Mouse (Mus musculus) liver, embryonic 14.5 days (tissue): ENCODE data around the gene Prrc2b.

Experiments
- CTCF ChIP-seq: IDR thresholded peaks from 2 replicates; pipeline ENCODE4 v1.5.1; 2016; ENCODE audit warnings: antibody characterized with exemption, low read depth, control low read depth
- EP300 ChIP-seq: IDR thresholded peaks from 2 replicates; pipeline ENCODE4 v1.6.1; 2016; ENCODE audit warnings: antibody characterized with exemption, low read depth

DNA sequence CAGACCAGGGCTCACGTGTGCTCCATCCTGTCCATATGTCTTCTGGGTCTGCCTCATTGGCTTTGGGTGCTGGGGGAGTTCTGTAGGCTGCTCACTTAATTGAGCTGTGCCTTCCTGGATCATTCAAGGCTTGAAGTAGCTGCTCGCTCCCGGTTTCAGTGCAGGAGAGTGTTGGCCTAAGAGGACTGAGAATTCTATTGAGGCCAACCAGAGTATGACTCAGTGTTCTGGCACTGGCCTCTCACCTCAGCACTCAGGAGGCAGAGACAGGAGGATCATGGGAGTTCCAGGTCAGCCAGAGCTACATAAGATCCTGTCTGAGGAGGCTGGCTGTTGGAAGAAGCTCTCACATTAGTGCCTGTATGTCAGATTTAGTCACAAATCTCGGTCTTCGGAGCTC lies 67.2 kb downstream of the Prrc2b start:
- TF ChIP-seq CTCF: no peak
- no peak for TF ChIP-seq EP300
